Mouse (Mus musculus): ENCODE results near the gene Mcf2l.

Gene Mcf2l

GRCm38 (mm10) chr8:12883051-12884004, 9.7 kb downstream of the Mcf2l start:
- Histone ChIP-seq H3K4me1 (replicated peaks; ENCODE audit: low read depth, low read length) (peaks cover 31% of the 10 kb centered on the region), H3K4me3 (replicated peaks; ENCODE audit: low read length) (no peak overlapping the region), H3K27me3 (ENCODE audit: insufficient read depth, low read length) (no peaks in the 10 kb centered on the region), H3K9me3 (ENCODE audit: low read length) (peaks cover 17% of the 10 kb centered on the region), H3K36me3 (ENCODE audit: insufficient read depth, low read length) (peaks cover 74% of the 10 kb centered on the region)
- TF ChIP-seq CTCF (conservative IDR thresholded peaks at IDR 0.05; ENCODE audit: low read length) (no peak), NANOG (IDR thresholded peaks at IDR 0.05; ENCODE audit: borderline replicate concordance, low read length) (no peak), POU5F1 (IDR thresholded peaks at IDR 0.05; ENCODE audit: borderline replicate concordance, low read length) (no peak)

GRCm38 (mm10) chr8:12887772-12888435, 14.3 kb downstream of the Mcf2l start:
- H3K36me3 ChIP-seq (ENCODE audit: insufficient read depth, low read length) = peaks cover 74% of the 10 kb centered on the region
- H3K27me3 ChIP-seq (ENCODE audit: insufficient read depth, low read length) = no peaks in the 10 kb centered on the region
- TF ChIP-seq POU5F1 (IDR thresholded peaks at IDR 0.05; ENCODE audit: borderline replicate concordance, low read length) = no peak
- TF ChIP-seq CTCF (conservative IDR thresholded peaks at IDR 0.05; ENCODE audit: low read length) = no peak
- H3K9me3 ChIP-seq (ENCODE audit: low read length) = peaks cover 17% of the 10 kb centered on the region
- H3K4me1 ChIP-seq (replicated peaks; ENCODE audit: low read depth, low read length) = peaks cover 37% of the 10 kb centered on the region
- H3K4me3 ChIP-seq (replicated peaks; ENCODE audit: low read length) = no peak overlapping the region

GRCm38 (mm10) chr8:12889046-12889598, 15.5 kb downstream of the Mcf2l start:
- H3K36me3 ChIP-seq (ENCODE audit: insufficient read depth, low read length) = peaks cover 64% of the 10 kb centered on the region
- peaks cover 17% of the 10 kb centered on the region for H3K9me3 ChIP-seq (ENCODE audit: low read length)
- H3K4me1 ChIP-seq (replicated peaks; ENCODE audit: low read depth, low read length) = peaks cover 27% of the 10 kb centered on the region
- TF ChIP-seq POU5F1 (IDR thresholded peaks at IDR 0.05; ENCODE audit: borderline replicate concordance, low read length) (no peak), NANOG (IDR thresholded peaks at IDR 0.05; ENCODE audit: borderline replicate concordance, low read length) (no peak), CTCF (conservative IDR thresholded peaks at IDR 0.05; ENCODE audit: low read length) (no peak)
- H3K27me3 ChIP-seq (ENCODE audit: insufficient read depth, low read length) = no peaks in the 10 kb centered on the region
- no peak overlapping the region for H3K4me3 ChIP-seq (replicated peaks; ENCODE audit: low read length)

GRCm38 (mm10) chr8:12892882-12893446, 19.4 kb downstream of the Mcf2l start:
- Histone ChIP-seq H3K27me3 (ENCODE audit: insufficient read depth, low read length) (no peaks in the 10 kb centered on the region), H3K36me3 (ENCODE audit: insufficient read depth, low read length) (peaks cover 42% of the 10 kb centered on the region), H3K9me3 (ENCODE audit: low read length) (no peaks in the 10 kb centered on the region), H3K4me3 (replicated peaks; ENCODE audit: low read length) (no peak overlapping the region), H3K4me1 (replicated peaks; ENCODE audit: low read depth, low read length) (peaks cover 59% of the 10 kb centered on the region)
- TF ChIP-seq NANOG (IDR thresholded peaks at IDR 0.05; ENCODE audit: borderline replicate concordance, low read length) = no peak
- no peak for TF ChIP-seq CTCF (conservative IDR thresholded peaks at IDR 0.05; ENCODE audit: low read length)
- no peak for TF ChIP-seq POU5F1 (IDR thresholded peaks at IDR 0.05; ENCODE audit: borderline replicate concordance, low read length)

- Histone ChIP-seq H3K4me3 (replicated peaks; ENCODE audit: low read length) (no peak overlapping the region), H3K36me3 (ENCODE audit: insufficient read depth, low read length) (peaks cover 38% of the 10 kb centered on the region), H3K27me3 (ENCODE audit: insufficient read depth, low read length) (no peaks in the 10 kb centered on the region), H3K9me3 (ENCODE audit: low read length) (no peaks in the 10 kb centered on the region), H3K4me1 (replicated peaks; ENCODE audit: low read depth, low read length) (peaks cover 61% of the 10 kb centered on the region)
- TF ChIP-seq CTCF (conservative IDR thresholded peaks at IDR 0.05; ENCODE audit: low read length) (no peak), POU5F1 (IDR thresholded peaks at IDR 0.05; ENCODE audit: borderline replicate concordance, low read length) (no peak), NANOG (IDR thresholded peaks at IDR 0.05; ENCODE audit: borderline replicate concordance, low read length) (no peak)
These were observed 20.4 kb downstream of the Mcf2l start for GRCm38 (mm10) chr8:12893797-12894578.

- TF ChIP-seq CTCF (conservative IDR thresholded peaks at IDR 0.05; ENCODE audit: low read length) (no peak), POU5F1 (IDR thresholded peaks at IDR 0.05; ENCODE audit: borderline replicate concordance, low read length) (no peak), NANOG (IDR thresholded peaks at IDR 0.05; ENCODE audit: borderline replicate concordance, low read length) (no peak)
- Histone ChIP-seq H3K4me1 (replicated peaks; ENCODE audit: low read depth, low read length) (peaks cover 58% of the 10 kb centered on the region), H3K27me3 (ENCODE audit: insufficient read depth, low read length) (no peaks in the 10 kb centered on the region), H3K36me3 (ENCODE audit: insufficient read depth, low read length) (peaks cover 29% of the 10 kb centered on the region), H3K9me3 (ENCODE audit: low read length) (no peaks in the 10 kb centered on the region), H3K4me3 (replicated peaks; ENCODE audit: low read length) (peak overlapping the region; percentile 17; the same call in 1 of the 2 replicates)
These were observed 21.4 kb downstream of the Mcf2l start for GRCm38 (mm10) chr8:12894783-12895534.

- H3K9me3 ChIP-seq (ENCODE audit: low read length) = no peaks in the 10 kb centered on the region
- TF ChIP-seq CTCF (conservative IDR thresholded peaks at IDR 0.05; ENCODE audit: low read length) (peak; percentile 67), POU5F1 (IDR thresholded peaks at IDR 0.05; ENCODE audit: borderline replicate concordance, low read length) (no peak)
These were observed 22.0 kb downstream of the Mcf2l start for GRCm38 (mm10) chr8:12895535-12896150.

More at GRCm38 (mm10) chr8:12895535-12896150, 22.0 kb downstream of the Mcf2l start:
- peak overlapping the region; percentile 17; the same call in 1 of the 2 replicates for H3K4me3 ChIP-seq (replicated peaks; ENCODE audit: low read length)
- peaks cover 23% of the 10 kb centered on the region for H3K36me3 ChIP-seq (ENCODE audit: insufficient read depth, low read length)
- no peaks in the 10 kb centered on the region for H3K27me3 ChIP-seq (ENCODE audit: insufficient read depth, low read length)
- H3K4me1 ChIP-seq (replicated peaks; ENCODE audit: low read depth, low read length) = peaks cover 55% of the 10 kb centered on the region

All from E14TG2a.4 (cell line).